Mouse (Mus musculus) left cerebral cortex, postnatal 4 days (tissue): ENCODE results near the gene B3gnt3. TPM values are rescaled to one million over a fixed set of nuclear protein-coding genes. Genes with fewer than 3 reads are reported as not detected.
"Not testable (repeated sequence)": the region's sequence is repeated elsewhere in the genome, so short reads cannot be mapped to it uniquely, and the experiment has no call there.

Source experiments
- DNase-seq: peaks from one replicate; pipeline ENCODE4 v3.0.0-alpha.2; 2022
- intact Hi-C: fragments of 180-260 bp; cut with DNase I; formaldehyde crosslinking; loops from one replicate; pipeline ENCODE4 v1.15.1; 2025
- total RNA-seq, 2 experiments: library from RNA; stranded (reverse); gene quantifications; 2 replicates each; pipeline ENCODE4 v1.2.3; 2021

The B3gnt3 gene
- total RNA-seq, 2 experiments from 2014 or later = 0.22 to 0.36 TPM

DNA sequence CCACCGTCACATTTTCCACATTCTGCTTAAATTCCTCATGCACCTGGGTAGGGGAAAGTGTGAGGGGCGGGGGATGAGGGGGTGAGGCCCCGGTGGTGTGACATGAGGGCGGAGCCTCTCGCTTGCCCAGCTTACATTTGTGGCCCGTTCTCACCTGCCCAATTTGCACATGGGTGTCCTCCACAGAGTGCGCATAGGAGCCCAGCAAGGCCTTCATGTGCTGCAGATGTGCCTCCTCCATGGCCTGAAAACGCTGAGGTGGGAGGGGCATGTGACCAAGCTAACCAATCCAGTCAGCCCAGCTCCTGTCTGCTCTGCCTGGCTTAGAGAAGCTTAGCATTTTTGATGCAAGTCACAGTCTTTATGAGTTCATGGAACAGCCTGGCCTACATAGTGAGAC, 13.9 kb upstream of the B3gnt3 start:
- intact Hi-C loops = no loop called here
- DNase-seq = no peak

DNA sequence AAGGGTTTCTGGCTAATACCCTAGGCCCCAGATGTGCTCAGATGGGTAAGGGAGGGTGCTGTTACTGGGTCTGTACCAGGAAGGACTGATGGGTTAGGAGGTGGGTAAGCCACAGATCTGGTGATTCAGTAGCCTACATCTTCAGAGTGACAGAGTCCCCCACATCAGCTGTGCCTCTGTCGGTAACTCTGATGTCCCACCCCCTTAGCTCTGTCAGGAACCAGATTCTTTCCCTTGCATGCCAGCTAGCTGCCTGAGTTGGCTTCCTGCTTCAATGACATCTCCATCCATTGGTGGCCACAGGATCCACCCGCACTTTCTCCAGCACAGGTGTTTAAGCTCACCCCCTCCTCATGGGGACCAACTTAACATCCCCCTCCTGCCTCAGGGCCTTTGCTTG, 10.0 kb upstream of the B3gnt3 start:
- no peak for DNase-seq
- intact Hi-C loops = no loop called here

DNA sequence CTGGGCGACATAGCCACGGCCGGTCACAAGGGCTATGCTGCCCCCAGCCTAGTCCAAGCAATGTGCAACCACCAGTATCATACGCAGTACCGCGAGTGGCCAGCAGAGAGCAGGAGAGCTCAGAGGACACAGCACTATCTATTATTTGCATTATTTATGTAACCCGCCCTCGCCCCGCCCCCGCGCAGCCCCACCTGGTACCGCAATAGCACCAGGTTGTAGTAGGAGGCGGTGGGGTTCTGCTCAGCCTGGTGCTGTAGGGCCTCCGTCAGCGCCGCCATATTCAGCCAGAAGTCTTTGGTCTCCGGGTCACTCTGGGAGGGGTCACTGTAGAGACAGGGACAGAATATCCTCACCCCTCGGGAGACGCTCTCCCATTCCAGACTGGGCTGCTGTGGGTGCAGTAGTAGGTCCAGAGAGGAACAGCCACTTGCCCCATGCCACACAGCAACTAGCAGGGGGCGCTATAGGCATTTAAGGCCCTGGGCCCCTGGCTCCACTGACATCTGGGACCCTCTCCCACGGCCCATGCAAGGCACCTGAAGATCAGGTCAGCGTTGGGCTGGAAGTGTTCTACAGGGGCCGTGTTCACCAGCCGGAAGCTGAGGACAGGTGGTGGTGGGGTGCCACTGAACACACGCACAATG, 8.3 kb upstream of the B3gnt3 start:
- intact Hi-C loops = no loop called here

DNA sequence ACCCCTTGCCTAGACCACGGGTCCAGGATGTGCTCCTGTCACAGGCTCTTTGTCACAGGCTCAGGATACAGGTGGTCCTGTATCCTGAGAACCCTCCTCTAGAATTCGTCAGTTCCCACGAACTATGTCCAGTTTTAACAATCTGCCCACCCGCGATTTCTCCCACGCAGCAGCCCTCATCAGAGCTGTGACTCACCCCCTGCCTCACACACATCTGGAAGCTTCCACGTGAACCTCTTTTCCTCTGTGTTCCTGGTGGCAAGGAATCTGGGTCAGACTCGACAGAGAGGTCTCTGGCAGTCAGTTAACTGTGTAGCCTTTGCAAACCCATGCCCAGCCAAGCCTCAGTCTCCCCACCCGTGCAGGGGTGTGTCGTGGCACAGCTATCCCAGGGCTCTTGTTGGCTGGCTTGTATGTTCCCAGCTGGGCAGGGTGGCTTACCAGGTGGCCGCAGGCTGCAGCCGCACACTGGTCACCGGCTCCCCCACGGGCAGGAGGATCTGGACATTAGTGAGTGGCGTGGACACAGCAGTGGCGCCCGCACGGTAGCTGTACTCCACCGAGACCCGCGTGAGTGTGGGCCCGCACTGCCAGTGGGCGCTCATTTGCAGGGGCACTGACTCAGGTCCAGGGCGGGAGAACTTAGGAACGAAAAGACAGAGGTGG, 7.7 kb upstream of the B3gnt3 start:
- DNase-seq = no peak
- intact Hi-C loops = no loop called here

More for the DNA sequence above, 8.3 kb upstream of the B3gnt3 start:
- peak; percentile 91 for DNase-seq

DNA sequence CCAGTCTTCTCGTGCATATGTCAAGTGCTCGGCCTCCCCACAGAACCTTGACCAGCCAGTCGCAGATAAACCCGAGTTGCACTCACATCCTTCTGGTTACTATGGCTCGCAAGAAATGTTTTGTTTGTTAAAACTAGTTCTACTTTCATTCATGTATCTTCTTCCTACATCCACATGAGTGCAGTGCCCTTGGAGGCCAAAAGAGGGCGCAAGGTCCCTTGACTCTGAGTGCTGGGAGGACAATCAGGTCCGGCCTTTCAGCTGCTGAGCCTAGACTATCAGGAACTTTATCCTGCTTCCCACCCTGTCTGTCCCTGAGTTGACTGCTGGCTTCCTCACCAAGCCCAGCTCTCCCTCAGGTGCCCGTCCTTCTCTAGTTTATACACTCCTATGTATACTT, 6.3 kb upstream of the B3gnt3 start:
- peak; percentile 61 for DNase-seq
- intact Hi-C loops = no loop called here

DNA sequence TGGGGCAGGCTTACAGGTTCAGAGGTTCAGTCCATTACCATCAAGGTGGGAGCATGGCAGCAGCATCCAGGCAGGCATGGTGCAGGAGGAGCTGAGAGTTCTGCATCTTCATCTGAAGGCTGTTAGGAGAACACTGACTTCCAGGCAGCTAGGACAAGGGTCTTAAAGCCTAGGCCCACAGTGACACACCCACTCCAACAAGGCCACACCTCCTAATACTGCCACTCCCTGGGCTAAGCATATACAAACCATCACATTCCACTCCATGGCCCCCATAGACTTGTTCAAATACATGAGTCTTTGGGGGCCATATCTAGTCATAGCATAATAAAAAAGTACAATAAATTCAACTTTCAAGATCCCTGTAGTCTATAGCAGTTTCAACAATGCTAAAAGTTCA, 1.8 kb upstream of the B3gnt3 start:
- intact Hi-C loops, DNase-seq: not testable (repeated sequence)

DNA sequence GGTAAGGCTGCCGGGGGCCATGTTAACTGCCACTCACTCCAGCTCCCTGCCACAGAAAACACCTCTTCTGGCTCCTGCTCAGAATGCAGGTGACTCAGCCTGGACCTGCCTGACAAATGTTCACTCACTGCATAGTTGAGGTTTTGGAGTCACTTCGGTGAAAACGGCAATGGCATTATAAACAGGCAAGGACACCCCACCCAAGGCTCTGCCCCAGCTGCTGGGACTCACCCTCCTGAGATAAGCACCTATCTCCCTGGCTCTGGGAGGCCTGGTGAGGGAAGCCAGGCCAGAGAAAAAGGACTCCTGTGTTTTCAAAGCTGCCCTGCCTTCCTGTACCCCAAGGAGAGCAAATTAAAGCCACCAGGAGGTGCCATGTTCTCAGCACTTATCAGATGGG, 1.3 kb upstream of the B3gnt3 start:
- intact Hi-C loops = no loop called here

DNA sequence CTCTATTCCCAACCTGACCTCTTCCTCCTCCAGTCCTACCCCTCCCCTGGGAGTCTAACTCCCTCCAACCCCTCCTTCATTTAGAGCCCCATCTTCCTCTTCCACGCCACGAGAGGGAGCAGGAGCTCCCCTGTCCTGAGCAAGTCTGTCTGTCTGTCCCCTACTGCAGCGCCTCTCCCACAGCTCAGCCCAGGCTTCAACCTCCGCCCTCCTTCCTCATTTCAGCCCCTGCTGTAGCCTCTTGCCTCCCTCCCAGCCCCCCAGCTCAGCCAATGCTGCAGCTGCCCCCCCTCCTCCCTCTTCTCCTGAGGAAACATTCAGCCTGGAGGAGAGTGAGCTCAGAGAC, 471 bp upstream of the B3gnt3 start:
- no peak for DNase-seq
- intact Hi-C loops = no loop called here

More for the DNA sequence above, 1.3 kb upstream of the B3gnt3 start:
- DNase-seq = no peak

DNA sequence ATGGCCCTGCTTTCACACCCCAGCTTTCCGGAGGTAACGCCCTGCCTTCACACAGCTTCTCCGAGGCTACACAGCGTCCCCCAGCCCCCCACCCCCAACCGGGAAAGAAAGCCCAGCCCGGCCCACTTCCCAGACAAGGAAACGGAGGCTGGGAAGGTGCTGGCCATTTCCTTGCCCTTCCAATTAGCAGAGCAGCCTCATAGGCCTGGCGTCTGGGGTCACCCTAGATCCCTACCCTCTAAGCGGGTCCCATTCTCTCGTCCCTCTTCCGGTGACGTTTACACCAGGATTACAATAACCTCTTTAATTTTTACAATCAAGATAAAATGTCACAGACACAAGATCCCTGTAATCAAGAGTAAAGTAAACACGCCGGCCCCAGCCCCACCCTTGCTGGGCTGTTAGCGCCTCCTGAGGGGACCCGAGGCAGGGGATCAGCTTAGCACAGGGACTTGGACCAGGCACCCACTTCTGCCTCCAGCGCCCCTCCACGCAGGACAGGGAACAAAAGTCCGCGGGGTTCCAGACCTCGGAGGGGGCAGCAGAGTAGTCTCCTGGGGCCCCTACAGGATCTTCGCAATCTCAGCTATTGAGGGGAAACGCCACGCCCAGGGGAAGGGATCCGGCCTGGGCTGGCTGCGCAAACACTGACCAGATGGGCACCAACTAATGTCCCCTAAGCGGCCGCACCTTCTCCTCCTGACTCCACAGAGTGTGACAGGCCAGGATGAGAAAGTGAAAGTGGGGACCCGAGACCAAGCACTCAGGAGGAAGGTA, 908 bp downstream of the B3gnt3 start:
- intact Hi-C loops = no loop called here
- DNase-seq = no peak

DNA sequence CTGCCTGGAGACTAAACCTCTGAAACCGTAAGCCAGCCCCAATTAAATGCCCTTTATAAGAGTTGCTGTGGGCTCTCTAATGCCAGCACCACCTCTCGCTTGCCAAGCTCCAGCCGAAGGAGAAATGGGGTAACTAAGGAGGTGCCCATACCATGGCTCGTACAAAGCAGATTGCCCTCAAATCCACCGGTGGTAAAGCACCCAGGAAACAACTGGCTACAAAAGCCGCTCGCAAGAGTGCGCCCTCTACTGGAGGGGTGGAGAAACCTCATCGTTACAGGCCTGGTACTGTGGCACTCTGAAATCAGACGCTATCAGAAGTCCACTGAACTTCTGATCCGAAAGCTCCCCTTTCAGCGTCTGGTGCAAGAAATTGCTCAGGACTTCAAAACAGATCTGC, 6.1 kb downstream of the B3gnt3 start:
- intact Hi-C loops, DNase-seq: not testable (repeated sequence)

DNA sequence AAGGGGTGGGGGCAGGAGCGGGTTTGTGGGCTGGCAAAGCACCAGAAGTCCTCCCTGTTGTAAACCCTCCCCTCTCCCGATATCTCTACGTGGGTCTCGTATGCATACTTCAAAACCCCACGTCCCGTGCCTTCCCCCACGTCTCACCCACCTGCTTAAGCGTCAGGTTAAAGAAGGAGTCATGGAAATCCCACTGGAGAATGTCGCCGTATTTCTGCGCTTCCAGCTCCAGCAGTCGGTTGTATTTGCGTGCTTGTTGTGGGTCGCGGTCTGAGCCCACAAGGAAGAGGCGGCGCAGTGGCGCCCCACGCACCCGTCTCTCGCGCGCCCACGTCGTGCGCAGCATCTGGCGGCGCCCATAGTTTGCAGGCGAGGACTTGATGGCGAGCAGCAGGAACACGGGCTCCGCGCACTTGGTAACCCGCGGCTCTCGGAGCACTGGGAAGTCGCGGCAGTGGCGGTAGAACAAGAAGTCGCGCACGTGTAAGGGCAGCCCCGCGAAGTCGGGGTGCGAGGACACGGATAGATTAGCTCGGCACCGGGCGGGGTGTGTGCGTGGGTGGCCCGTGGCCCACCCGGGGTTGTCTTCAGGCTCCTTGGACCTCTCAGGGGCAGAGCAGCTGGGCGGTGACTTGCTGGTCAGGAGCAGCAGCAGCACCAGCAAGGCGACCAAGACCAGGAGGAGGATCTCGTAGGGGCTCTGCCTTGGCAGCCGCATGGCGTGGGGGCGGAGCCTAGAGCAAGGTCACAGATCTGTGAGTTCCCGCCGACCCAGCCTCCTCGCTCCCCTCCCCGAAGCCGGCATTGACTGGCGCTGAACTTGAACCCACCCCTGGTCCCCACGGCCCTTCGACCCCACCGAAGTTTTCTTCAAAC, 8.2 kb downstream of the B3gnt3 start:
- intact Hi-C loops = no loop called here
- no peak for DNase-seq

DNA sequence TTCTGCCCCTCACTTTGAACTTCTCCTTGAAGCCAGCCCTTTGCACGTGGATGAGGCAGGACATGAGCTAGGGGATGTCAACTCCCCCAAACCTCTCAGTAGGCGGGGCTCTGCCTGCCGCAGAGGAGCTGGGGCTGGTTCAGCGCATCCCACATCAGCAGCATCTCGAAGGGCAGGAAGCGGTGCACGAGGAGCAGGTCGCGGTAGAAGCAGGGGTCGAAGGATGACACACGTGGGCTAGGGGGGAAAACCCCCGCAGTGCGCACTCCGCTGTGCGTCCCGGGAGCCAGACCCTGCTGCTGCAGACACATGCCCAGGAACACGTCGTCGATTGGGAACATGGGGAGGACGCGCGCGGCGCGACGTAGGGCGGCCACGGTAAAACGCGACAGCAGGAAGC, 9.1 kb downstream of the B3gnt3 start:
- no peak for DNase-seq
- intact Hi-C loops = no loop called here

DNA sequence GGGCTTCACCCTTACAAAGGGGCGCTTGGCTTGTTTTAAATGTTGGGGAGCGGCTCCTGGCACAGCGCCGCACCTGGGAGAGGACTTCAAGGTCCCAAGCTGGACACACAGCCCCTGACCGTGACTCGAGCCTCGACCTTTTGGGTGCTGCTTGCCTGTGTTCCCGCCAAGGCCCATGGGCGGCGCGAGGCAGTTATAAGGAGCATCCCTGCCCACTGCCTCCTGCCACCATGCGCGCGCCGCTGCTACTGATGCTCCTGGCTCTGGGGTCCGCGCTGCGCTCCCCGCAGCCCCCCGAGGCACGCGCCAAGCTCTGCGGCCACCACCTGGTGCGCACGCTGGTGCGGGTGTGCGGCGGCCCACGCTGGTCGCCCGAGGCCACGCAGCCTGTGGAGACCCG, 12.6 kb downstream of the B3gnt3 start, which contains the start of gene Insl3:
Gene Insl3 (plus strand): TSS at position 187 of the 400 bp plus-strand sequence.
- intact Hi-C loops = no loop called here
- DNase-seq = no peak

DNA sequence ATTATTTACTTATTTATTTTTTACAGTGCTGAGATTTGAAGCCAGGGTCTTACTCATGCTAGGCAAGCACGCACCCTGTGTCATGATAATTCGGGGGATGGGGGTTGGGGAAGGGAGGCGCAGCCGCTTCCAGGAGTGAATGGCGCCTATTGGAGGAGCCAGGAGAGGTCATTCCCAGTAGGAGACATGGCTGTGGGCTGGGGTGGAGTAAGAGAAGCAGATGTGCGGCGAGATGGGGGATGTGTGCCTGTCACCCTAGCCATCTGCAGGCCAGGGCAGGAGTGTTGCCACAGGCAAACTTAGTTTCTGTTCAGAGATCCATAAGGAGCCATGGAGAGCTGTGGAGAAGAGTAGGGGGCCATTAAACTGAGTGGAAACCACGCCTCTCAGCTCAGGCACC, 14.0 kb downstream of the B3gnt3 start:
- DNase-seq = no peak
- intact Hi-C loops = no loop called here

DNA sequence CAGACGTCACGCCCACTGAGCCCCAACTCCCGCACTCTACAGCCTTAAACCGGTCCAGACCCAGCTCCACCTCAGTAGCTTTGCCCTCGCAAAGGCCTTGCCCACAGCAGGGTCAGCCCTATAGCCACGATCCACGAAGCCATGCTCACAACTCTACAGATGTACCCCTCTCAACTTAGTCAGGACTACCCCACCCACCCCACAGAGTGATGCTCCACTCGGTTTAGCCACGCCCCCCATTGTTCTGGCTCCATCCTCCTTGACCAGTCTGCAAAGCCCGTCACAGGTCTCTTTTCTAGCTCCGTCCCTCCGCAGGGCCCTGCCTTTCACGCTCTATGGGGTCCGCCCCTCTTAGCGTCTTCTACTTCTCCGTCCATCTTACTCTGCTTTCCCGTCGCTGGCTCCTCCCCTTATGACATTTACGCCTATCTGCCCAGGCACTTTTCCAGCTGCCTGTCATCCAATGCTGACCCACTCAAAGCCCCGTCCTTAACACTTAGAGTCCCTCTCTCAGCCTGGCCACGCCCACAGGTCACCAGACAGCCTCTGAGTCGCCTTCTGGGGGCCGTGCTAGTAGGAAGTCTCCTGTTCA, 15.3 kb downstream of the B3gnt3 start:
- no peak for DNase-seq
- intact Hi-C loops = no loop called here

DNA sequence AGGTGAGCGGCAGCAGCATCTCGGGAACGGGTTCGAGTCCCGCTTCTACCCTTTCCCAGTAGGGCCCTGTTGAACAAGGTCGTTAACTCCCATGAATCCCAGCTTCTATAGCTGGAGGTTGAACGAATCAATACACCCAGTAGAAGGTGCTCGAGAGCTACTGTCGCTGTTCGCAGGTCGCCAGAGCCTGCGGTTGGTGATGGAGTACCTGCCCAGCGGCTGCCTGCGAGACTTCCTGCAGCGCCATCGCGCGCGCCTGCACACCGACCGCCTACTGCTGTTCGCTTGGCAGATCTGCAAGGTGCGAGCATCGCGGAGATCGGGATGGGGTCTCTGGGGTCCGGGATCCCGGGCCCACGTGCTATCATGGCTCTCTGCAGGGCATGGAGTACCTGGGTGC, 16.0 kb downstream of the B3gnt3 start:
- DNase-seq = no peak
- intact Hi-C loops = no loop called here

DNA sequence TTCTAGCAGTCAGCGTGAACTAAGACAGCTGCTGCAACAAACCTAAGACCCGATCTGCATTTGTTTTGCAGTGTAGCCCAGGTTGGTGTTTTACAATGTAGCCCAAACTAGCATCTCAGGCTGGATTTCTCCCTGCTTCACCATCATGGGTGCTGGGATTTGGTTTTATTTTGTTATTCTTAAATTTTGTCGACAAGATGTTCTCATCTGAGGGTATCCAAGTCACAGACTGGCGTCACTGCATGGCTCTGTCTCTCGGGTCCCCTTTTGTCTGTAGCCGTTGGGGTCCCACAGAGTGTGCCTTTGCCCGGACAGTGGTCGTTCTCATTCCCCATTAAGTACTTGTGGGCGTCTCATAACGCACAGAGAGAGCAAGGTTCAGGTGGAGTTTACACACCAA, 16.9 kb downstream of the B3gnt3 start:
- intact Hi-C loops = no loop called here

DNA sequence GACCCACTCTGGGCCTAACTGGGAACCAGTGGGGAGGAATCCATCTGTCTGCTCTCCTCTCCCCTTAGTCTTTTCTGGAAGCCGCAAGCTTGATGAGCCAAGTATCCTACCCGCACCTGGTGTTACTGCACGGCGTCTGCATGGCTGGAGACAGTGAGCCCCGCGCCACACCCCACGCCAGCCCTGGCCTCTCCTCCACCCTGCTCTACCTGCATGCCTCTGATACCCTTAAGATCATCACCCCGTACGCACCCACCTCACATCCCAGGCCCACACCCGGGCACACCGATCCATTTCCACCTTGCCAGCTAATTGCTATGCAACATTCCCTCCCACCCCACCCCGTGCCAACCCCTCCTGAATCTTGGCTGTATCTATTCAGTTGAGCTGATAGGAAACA, 18.8 kb downstream of the B3gnt3 start:
- no peak for DNase-seq
- intact Hi-C loops = no loop called here

More for the DNA sequence above, 16.9 kb downstream of the B3gnt3 start:
- no peak for DNase-seq

DNA sequence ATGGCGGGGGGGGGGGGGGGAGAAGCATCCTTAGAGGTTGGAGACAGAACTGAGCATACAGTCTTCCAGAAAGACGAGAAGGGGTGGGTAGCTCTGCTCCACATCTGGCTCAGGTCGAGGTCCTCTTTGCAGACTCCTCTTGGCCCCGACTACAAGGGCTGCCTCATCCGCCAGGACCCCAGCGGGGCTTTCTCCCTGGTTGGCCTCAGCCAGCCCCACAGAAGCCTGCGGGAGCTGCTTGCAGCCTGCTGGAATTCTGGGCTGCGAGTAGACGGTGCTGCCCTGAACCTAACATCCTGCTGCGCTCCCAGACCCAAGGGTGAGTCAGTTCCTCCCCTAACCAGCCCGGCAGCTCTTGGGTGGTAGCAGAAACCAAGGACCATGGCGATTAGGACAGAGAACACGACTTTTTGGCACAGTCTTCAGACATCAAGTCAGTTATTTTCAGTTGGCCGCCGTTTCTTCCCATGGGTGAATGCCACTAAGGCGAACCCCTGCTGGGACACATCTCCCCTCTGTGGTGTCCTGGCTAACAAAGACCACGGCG, 20.1 kb downstream of the B3gnt3 start:
- no peak for DNase-seq
- intact Hi-C loops = no loop called here

DNA sequence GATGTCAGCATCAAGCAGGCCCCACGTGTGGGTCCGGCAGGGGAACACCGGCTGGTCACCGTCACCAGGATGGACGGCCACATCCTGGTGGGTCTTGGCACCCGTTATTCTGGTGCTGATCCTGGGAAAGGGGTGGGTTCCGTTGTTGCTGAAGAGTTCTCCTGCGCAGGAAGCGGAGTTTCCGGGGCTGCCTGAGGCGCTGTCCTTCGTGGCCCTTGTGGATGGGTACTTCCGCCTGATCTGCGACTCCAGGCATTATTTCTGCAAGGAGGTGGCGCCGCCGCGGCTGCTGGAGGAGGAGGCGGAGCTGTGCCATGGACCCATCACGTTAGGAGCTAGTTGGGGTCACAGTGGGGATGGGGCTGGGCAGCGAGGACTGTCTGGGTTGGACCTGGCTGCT, 21.1 kb downstream of the B3gnt3 start:
- no peak for DNase-seq
- intact Hi-C loops = no loop called here
